Mouse (Mus musculus) cerebellum, adult 9-11 months (tissue): Measurements from ENCODE around the gene Fbxl22.
A peak's percentile ranks its signal among the peaks of the same experiment; 100 is the strongest.

Experiments used
- DNase-seq: peaks from one replicate; pipeline ENCODE4 v3.0.0; 2022

Fbxl22 gene

DNA sequence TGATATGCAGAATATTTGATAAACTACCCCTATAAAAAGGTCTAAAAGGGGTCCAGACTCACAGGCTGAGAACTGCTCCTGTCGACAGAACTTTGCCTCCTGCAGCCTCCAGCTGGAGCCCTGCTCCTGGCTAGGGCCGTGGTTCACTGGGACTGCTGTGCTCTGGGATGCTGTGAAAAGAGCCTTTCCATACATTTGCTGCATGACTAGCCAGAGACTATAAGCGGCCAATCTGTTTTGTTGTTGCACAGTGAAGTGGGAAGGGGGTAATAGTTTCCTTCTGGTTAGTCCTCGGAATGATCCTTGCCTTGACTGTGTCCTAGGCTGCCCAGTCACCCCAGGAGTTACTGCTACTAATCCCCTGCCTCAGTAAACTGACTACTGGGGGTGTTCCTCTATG, 8.4 kb downstream of the Fbxl22 start:
- no peak for DNase-seq

DNA sequence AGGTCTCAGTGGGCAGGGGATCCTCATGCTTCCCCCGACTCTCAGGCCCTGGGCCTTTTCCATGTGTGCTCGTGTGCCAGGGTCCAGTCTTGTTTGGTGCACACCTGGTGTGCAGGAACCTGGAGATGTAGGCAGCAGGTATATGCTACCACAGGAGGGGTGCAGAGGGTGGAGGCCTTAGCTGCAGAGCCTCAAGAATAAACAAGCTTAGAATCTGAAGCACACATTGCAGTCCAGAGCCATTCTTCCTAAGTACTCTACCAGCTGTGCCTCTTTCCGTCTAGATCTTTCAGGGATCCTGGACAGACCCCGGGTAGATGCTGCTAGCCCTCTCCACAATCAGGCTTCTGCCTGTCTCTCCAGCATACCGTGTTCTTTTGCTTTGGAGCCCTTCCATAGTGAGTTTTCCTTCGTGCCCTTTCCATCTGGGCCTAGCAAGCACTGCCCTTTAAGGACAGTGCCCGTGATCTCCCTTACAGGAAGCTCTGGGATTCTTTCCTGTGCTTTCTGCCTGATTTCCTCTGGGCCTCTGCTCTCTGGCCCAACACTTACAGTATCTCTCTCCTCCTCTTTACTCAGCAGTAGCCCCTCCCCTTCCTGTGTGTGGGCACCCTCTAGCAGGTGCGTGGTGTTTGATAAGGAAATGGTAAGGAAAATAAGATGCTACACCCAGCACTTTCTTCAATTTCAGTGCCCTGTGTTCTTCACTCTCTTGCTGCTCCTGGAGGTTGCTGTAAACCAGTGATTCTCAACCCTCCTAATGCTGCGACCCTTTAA, 9.1 kb downstream of the Fbxl22 start:
- no peak for DNase-seq

DNA sequence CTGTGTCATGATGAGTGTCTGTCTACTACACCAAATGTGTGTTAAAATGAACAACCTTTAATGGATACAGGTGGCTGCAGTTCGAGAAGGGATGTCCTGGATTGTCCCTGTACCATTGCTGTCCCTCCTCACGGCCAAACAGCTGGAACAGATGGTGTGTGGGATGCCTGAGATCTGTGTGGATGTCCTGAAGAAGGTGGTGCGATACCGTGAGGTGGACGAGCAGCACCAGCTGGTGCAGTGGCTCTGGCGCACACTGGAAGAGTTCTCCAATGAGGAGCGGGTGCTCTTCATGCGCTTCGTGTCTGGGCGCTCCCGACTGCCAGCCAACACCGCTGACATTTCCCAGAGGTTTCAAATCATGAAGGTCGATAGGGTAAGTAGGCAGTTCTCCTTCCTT, 9.9 kb downstream of the Fbxl22 start:
- DNase-seq = no peak

DNA sequence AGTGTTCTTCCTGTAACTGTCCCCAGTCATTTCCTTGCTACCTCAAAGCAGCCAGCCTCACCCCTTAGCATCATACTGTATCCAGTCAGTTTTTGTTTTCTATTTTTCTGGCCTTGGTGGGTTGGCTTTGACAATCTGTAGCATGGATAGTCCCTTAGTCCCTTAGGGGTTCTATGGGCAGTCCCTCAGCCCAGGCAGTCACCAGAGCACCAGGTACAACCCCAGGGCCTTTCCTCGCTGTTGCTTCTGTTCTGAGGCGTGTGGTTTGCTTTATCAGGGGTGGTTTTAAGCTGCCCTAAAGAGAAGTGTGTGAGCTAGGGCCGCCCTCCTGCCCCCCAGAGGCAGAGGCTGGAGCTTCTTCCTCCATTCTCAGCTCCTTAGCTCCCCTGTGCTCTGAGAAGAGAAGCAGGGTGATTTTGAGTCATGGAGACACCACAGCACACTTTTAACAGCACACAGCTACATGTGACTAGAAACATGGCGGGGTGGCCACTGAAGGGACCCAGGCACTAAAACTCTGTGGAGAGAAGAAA, 10.4 kb downstream of the Fbxl22 start:
- no peak for DNase-seq

DNA sequence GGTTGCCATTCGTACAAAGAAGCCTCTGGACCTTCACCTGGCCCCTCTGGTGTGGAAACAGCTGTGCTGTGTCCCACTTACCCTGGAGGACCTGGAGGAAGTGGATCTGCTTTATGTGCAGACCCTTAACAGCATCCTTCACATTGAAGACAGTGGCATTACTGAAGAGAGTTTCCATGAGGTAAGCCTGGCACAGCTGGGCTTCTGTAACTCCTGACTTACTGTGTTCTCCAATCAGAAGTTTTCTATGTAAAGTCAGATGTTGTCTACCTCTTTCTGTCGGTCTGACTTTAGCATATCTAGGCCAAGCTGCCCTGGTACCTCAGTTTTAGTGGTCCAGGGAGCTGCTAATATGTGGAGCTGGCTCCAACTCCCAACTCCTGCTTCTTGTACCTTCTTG, 13.1 kb downstream of the Fbxl22 start:
- DNase-seq = no peak

DNA sequence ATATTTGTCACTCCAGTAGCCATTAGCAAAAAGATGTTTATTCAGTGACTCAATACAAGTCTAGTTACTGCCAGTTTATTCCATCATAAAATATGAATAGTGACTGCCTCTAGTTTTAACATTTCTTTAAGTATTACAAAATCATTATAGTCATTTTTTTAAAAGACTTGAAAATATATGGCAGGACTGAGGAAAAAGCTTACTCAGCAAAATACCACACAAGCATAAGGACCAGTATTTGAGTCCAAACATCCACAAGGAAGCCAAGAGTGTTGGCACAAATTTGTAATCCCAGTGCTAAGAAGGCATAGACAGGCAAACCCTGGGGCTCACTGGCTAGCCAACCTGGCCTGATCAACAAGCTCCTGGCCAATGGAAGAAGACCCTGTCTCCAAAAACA, 20.4 kb downstream of the Fbxl22 start:
- DNase-seq = no peak

DNA sequence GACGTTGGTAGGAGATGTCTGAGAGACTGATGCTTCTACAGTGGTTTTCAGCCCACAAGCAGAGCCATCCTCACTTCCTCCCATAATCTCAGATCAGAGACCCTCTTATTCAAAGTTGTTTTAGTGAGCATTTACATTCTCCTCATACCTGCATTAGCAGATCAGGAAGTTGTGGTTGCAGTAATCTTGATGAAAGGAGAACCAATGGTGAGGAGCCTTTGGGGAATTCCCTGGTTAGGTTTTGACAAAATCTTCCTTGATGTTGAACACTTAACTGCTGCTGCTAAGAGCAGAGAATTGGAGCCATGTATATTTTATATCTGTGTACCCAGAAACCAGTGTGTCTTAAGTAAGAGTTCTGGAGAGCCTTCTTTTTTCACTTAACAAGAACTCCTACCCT, 22.0 kb downstream of the Fbxl22 start:
- no peak for DNase-seq

DNA sequence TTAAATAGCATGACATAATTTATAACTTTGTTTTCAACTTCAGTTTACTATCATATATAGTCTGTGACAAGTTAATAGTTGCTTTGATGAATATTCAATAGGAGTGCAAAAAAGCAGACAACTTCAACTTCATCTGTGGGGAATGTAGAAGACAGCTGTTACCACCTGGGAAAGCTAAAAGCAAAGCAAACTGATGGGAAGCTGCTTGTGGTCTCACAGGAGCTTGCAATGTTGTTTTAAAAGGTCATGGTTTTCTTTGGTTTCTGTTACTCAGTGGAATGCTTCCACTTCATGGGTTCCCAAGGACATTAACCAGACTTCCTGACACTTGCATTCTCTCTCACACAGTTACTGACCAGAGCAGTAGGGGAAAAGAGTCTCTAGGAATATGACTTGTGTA, 25.6 kb downstream of the Fbxl22 start:
- DNase-seq = no peak

DNA sequence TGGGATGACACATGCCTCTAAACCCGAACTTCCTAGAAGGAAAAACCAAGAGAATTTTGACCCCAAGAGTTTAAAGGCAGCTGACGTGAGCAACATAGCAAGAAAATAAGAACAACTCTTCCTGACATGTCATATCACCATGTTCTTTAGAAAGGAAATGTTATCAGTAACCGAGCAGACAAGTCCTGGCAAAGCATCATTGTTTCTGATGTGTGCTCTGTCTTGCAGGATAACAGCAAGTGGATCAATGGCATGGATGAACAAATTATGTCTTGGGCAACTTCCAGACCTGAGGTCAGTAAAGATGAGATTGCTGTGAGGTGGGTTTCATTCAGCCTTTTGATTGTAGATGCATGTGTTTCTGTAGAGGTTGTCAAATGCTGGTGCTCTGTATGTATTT, 31.0 kb downstream of the Fbxl22 start:
- no peak for DNase-seq

DNA sequence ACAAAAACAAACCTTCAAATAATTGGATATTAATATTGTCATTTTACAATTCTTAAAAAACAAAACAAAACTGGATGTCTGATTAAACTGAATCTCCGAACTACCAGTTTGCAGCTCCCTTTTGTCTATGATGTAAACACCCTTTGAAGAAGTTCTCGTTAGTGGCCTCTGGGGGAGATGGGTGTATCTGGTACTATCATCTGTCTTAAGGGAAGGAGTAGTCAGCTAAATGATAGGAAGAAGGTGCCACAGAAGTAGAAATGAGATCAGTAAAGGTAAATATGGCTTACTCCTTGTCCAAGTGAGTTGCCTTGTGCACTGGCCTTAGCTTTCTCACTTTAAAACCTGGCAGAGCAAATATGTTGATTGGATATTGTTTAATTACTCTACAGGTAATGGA, 36.6 kb downstream of the Fbxl22 start:
- no peak for DNase-seq

DNA sequence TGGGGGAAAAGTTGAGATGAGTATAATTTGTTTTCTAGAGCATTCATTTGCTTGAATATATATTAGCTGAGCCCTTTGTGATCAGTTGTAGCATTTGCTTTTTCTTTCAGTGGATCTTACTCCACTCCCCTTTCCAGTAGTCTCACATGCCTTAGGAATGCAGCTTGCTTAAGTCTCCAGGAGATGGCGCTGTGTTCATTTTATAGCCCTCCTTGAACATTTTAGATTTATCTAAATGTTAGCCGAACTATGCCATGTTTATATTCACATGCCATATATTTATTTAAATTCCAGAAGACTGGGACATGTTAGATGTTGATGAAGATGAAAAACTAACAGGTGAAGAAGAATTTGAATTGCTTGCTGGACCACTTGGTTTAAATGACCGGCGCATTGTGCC, 49.3 kb downstream of the Fbxl22 start:
- peak; percentile 12 for DNase-seq
